Mouse (Mus musculus) ES-Bruce4 (cell line): ENCODE measurements around the gene Trit1. TPM values are rescaled to one million over a fixed set of nuclear protein-coding genes. Genes with fewer than 3 reads are reported as not detected.

ENCODE experiments used
- H3K27ac ChIP-seq: 2 replicates; pipeline ENCODE4 v1.5.1; 2012; ENCODE audit warnings: low read length, inconsistent platforms; ENCODE audit not compliant: insufficient read depth
- H3K27me3 ChIP-seq: 2 replicates; pipeline ENCODE4 v1.6.1; 2012; ENCODE audit warnings: mild to moderate bottlenecking, low read length, inconsistent platforms; ENCODE audit not compliant: control insufficient read depth, poor library complexity, insufficient read depth, severe bottlenecking
- H3K36me3 ChIP-seq: 2 replicates; pipeline ENCODE4 v1.6.1; 2012; ENCODE audit warnings: inconsistent platforms, mild to moderate bottlenecking, low read length, moderate library complexity; ENCODE audit not compliant: control insufficient read depth, poor library complexity, insufficient read depth, severe bottlenecking
- H3K4me1 ChIP-seq: one replicate; pipeline ENCODE4 v1.8.1; 2011; ENCODE audit warnings: low read length; ENCODE audit not compliant: control insufficient read depth, insufficient read depth
- H3K4me3 ChIP-seq: 2 replicates; pipeline ENCODE4 v1.5.1; 2011; ENCODE audit warnings: low read depth, mild to moderate bottlenecking, low read length
- H3K9ac ChIP-seq: 2 replicates; pipeline ENCODE4 v1.6.1; 2012; ENCODE audit warnings: low read depth, mild to moderate bottlenecking, inconsistent platforms; ENCODE audit not compliant: poor library complexity, severe bottlenecking
- H3K9me3 ChIP-seq: replicated peaks from 2 replicates; pipeline ENCODE4 v1.6.1; 2012; ENCODE audit warnings: mild to moderate bottlenecking, low read length, inconsistent platforms; ENCODE audit not compliant: control insufficient read depth, poor library complexity, insufficient read depth, severe bottlenecking
- CTCF ChIP-seq: IDR thresholded peaks from one replicate; pipeline ENCODE4 v1.8.1; 2011; ENCODE audit warnings: low read depth, low read length
- EP300 ChIP-seq: IDR thresholded peaks from 2 replicates; pipeline ENCODE4 v1.6.1; 2011; ENCODE audit warnings: low read depth, low read length; ENCODE audit not compliant: insufficient read depth
- POLR2A ChIP-seq: IDR thresholded peaks from one replicate; pipeline ENCODE4 v1.8.1; 2011; ENCODE audit warnings: low read length; ENCODE audit not compliant: insufficient read depth
- polyA plus RNA-seq: library from polyadenylated mRNA; stranded (reverse); fragments of >200 nt; gene quantifications from 2 replicates; pipeline ENCODE4 v1.2.4, GENCODE M21; 2011; ENCODE audit warnings: low read depth; ENCODE audit not compliant: missing spikeins, insufficient read depth, insufficient read length

The Trit1 gene
- polyA plus RNA-seq, 1 experiment: 33.0 TPM

- Histone ChIP-seq H3K9me3 (no peaks in the 10 kb centered on the region), H3K27me3 (no peaks in the 10 kb centered on the region), H3K4me1 (peaks cover 2% of the 10 kb centered on the region), H3K4me3 (no peak overlapping the region), H3K9ac (no peak overlapping the region), H3K36me3 (no peaks in the 10 kb centered on the region), H3K27ac (no peak overlapping the region)
- TF ChIP-seq EP300: no peak
- no peak for TF ChIP-seq POLR2A
- TF ChIP-seq CTCF: no peak
Observed at GRCm38 (mm10) chr4:122976885-122977284, 39.5 kb upstream of the Trit1 start.

GRCm38 (mm10) chr4:122978850-122979249 lies 37.5 kb upstream of the Trit1 start:
- H3K27me3 ChIP-seq: no peaks in the 10 kb centered on the region

GRCm38 (mm10) chr4:122979826-122980225 lies 36.6 kb upstream of the Trit1 start:
- no peaks in the 10 kb centered on the region for H3K9me3 ChIP-seq
- no peak overlapping the region for H3K27ac ChIP-seq
- H3K4me1 ChIP-seq: peaks cover 6% of the 10 kb centered on the region
- no peaks in the 10 kb centered on the region for H3K27me3 ChIP-seq
- H3K9ac ChIP-seq: no peak overlapping the region
- H3K36me3 ChIP-seq: no peaks in the 10 kb centered on the region
- no peak overlapping the region for H3K4me3 ChIP-seq
- TF ChIP-seq POLR2A: no peak
- TF ChIP-seq CTCF: no peak

More at GRCm38 (mm10) chr4:122978850-122979249, 37.5 kb upstream of the Trit1 start:
- TF ChIP-seq POLR2A (no peak), CTCF (no peak), EP300 (no peak)
- Histone ChIP-seq H3K27ac (no peak overlapping the region), H3K4me3 (no peak overlapping the region), H3K4me1 (peaks cover 6% of the 10 kb centered on the region), H3K9me3 (no peaks in the 10 kb centered on the region), H3K9ac (no peak overlapping the region), H3K36me3 (no peaks in the 10 kb centered on the region)

- H3K4me3 ChIP-seq: no peak overlapping the region
- no peak overlapping the region for H3K27ac ChIP-seq
- no peaks in the 10 kb centered on the region for H3K9me3 ChIP-seq
- no peaks in the 10 kb centered on the region for H3K36me3 ChIP-seq
- no peaks in the 10 kb centered on the region for H3K27me3 ChIP-seq
- peaks cover 6% of the 10 kb centered on the region for H3K4me1 ChIP-seq
- no peak overlapping the region for H3K9ac ChIP-seq
- TF ChIP-seq POLR2A (no peak), EP300 (no peak), CTCF (no peak)
Observed at GRCm38 (mm10) chr4:122980684-122981083, 35.7 kb upstream of the Trit1 start.

GRCm38 (mm10) chr4:122981238-122981637 lies 35.2 kb upstream of the Trit1 start:
- Histone ChIP-seq H3K27me3 (no peaks in the 10 kb centered on the region), H3K9me3 (no peaks in the 10 kb centered on the region), H3K4me3 (no peak overlapping the region), H3K4me1 (peaks cover 6% of the 10 kb centered on the region), H3K27ac (no peak overlapping the region), H3K36me3 (no peaks in the 10 kb centered on the region), H3K9ac (no peak overlapping the region)
- TF ChIP-seq POLR2A (no peak), EP300 (no peak), CTCF (no peak)

- H3K9me3 ChIP-seq: no peaks in the 10 kb centered on the region
- H3K27me3 ChIP-seq: no peaks in the 10 kb centered on the region
- no peak overlapping the region for H3K9ac ChIP-seq
- H3K36me3 ChIP-seq: no peaks in the 10 kb centered on the region
- no peak overlapping the region for H3K4me3 ChIP-seq
- peaks cover 6% of the 10 kb centered on the region for H3K4me1 ChIP-seq
- H3K27ac ChIP-seq: no peak overlapping the region
- no peak for TF ChIP-seq POLR2A
- TF ChIP-seq EP300: no peak
- TF ChIP-seq CTCF: no peak
Observed at GRCm38 (mm10) chr4:122981930-122982329, 34.5 kb upstream of the Trit1 start.
